Mouse (Mus musculus): ENCODE measurements around the gene Sfxn3.

DNA sequence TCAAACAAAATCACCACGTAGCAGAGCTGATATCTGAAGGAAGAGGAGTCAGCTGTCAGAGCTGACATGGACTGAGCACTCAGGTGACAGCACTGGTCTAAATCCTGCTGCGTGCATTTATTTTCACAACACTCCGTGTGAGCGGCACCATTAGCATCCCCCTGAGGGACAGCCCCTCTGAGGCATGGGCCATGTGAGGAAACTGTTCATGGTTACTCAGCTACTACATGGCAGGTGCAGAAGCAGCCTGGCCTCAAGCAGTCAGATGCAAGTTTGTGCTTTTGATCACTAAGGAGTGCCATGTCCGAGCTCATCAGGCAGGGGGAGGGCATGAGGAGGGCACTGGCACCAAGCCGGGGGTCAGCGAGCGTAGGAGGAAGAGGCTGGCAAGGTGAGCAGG is 47.7 kb upstream of the Sfxn3 start:
- TF ChIP-seq CTCF (IDR thresholded peaks at IDR 0.05; ENCODE audit: borderline replicate concordance, insufficient read depth, low read depth, low read length) (no peak), POLR2A (IDR thresholded peaks at IDR 0.05; ENCODE audit: borderline replicate concordance, insufficient read depth, low read length) (no peak)
